21 mouse cellular contexts compared by ENCODE assay signal in the genomic region with DNA sequence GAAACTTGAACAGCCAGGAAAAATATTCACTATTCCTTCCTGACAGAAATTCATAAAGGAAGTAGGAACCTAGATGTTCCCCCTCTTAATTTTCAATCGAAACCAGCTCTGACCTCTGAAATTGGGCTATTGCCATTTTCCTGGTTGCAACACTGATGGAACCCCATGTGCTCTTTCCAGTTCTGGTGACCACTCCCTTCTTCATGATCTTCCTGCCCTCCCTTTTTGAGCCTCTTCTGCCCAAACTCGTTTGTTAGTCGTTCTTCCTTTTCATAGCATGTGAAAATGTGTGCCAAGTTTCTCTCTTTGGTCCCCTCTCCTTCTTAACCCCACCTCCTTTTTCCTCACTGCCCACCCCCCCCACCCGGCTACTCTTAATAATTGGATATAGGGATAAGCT. TPM values are rescaled to one million over a fixed set of nuclear protein-coding genes. Genes with fewer than 3 reads are reported as not detected.
"Had no signal": no experiment of that assay in that cellular context is flagged by ENCODE, and none has a peak within 500 bp of the region (broad histone marks: within the 10 kb centered on the region; RNA-seq: fewer than 3 reads in every experiment).

No protein-coding gene starts in this region.

- H3K9me3 ChIP-seq: midbrain, embryonic 15.5 days; neural tube, embryonic 15.5 days; stomach, embryonic 15.5 days had no signal

- H3K36me3 ChIP-seq: midbrain, embryonic 13.5 days; midbrain, embryonic 15.5 days; neural tube, embryonic 13.5 days; neural tube, embryonic 15.5 days; stomach, embryonic 15.5 days had no signal

- DNase-seq: lung, adult 18-20 months; lung, embryonic 14.5 days; lung, postnatal 10 days; lung, postnatal 4 days; retina, postnatal 1 day; right cerebral cortex, postnatal 14 days; thymus, adult 2 months; thymus, postnatal 25 days; thymus, postnatal 4 days had no signal

- H3K4me1 ChIP-seq: midbrain, embryonic 13.5 days; midbrain, embryonic 15.5 days; neural tube, embryonic 13.5 days; neural tube, embryonic 15.5 days; stomach, embryonic 15.5 days had no signal

- H3K9ac ChIP-seq: lung, embryonic 14.5 days; midbrain, embryonic 13.5 days; midbrain, embryonic 15.5 days; neural tube, embryonic 13.5 days; neural tube, embryonic 15.5 days; stomach, embryonic 15.5 days had no signal

- H3K27me3 ChIP-seq: midbrain, embryonic 13.5 days; midbrain, embryonic 15.5 days; neural tube, embryonic 13.5 days; neural tube, embryonic 15.5 days; stomach, embryonic 15.5 days had no signal

- H3K27ac ChIP-seq: midbrain, embryonic 13.5 days; midbrain, embryonic 15.5 days; neural tube, embryonic 13.5 days; neural tube, embryonic 15.5 days; stomach, embryonic 15.5 days; stomach, postnatal 0 days had no signal

- ATAC-seq: midbrain, embryonic 13.5 days; midbrain, embryonic 15.5 days had no signal

- H3K4me2 ChIP-seq: lung, embryonic 14.5 days; midbrain, embryonic 11.5 days; midbrain, embryonic 13.5 days; midbrain, embryonic 15.5 days; neural tube, embryonic 13.5 days; neural tube, embryonic 15.5 days; stomach, embryonic 15.5 days had no signal

- H3K4me3 ChIP-seq: megakaryocyte, embryonic 14.5 days; midbrain, embryonic 13.5 days; midbrain, embryonic 15.5 days; myocyte; neural tube, embryonic 13.5 days; neural tube, embryonic 15.5 days; stomach, embryonic 15.5 days had no signal

RNA-seq across cellular contexts. Expression of gene Fcgr4, which starts 7.0 kb away (rescaled TPM):
- total RNA-seq: midbrain, postnatal 0 days had no signal
- polyA plus RNA-seq: midbrain, embryonic 13.5 days; neural tube, embryonic 13.5 days; testis, adult 2 months had no signal

RNA-seq across cellular contexts. Expression of gene Fcgr2b, which starts 35.4 kb away (rescaled TPM):
- polyA plus RNA-seq: midbrain, embryonic 11.5 days; neural tube, embryonic 11.5 days had no signal
